Mouse (Mus musculus) CD4-positive, CD25-positive, alpha-beta regulatory T cell (primary cell): Measurements from ENCODE around the gene Tbrg1. TPM values are rescaled to one million over a fixed set of nuclear protein-coding genes. Genes with fewer than 3 reads are reported as not detected.

Experiments used
- polyA plus RNA-seq: library from polyadenylated mRNA; unstranded; fragments of 100-300 nt; shearing (Covaris generic); gene quantifications from one replicate; pipeline ENCODE4 v1.2.1, GENCODE M21; 2017

Tbrg1 gene
- 147 TPM for polyA plus RNA-seq

GRCm38 (mm10) chr9:37656931-37657481 lies at the start of gene Tbrg1:
Gene Tbrg1, minus strand, starts transcription at chr9:37657312.

GRCm38 (mm10) chr9:37669115-37669514 lies 12.0 kb upstream of the Tbrg1 start, which contains the start of gene Panx3:
Gene Panx3, minus strand, starts transcription at chr9:37669235.

GRCm38 (mm10) chr9:37613182-37613910 lies 43.8 kb downstream of the Tbrg1 start, which contains the start of gene Spa17:
Gene Spa17, minus strand, starts transcription at chr9:37613722.

Other genes with a start within 250 kb of the Tbrg1 start
- not detected for gene Robo3, start 224.1 kb downstream of the Tbrg1 start, polyA plus RNA-seq
- gene Msantd2, start 168.0 kb downstream of the Tbrg1 start, polyA plus RNA-seq: 25.0 TPM
- gene Esam, start 129.2 kb downstream of the Tbrg1 start, polyA plus RNA-seq: 0.69 TPM
- gene Vsig2, start 118.1 kb downstream of the Tbrg1 start, polyA plus RNA-seq: not detected
- 4.3 TPM for gene Nrgn, start 104.4 kb downstream of the Tbrg1 start, polyA plus RNA-seq
- gene Siae, start 101.6 kb downstream of the Tbrg1 start, polyA plus RNA-seq: 12.4 TPM
- gene Spa17, start 43.6 kb downstream of the Tbrg1 start, polyA plus RNA-seq: 1.2 TPM
- 0.13 TPM for gene Panx3, start 11.9 kb upstream of the Tbrg1 start, polyA plus RNA-seq
- gene Olfr160, start 58.9 kb upstream of the Tbrg1 start, polyA plus RNA-seq: 0.14 TPM
- not detected for gene Olfr874, start 87.8 kb upstream of the Tbrg1 start, polyA plus RNA-seq
- gene Olfr875, start 114.5 kb upstream of the Tbrg1 start, polyA plus RNA-seq: not detected
- gene Olfr876, start 145.7 kb upstream of the Tbrg1 start, polyA plus RNA-seq: 0.06 TPM
- 0.08 TPM for gene Olfr877, start 197.0 kb upstream of the Tbrg1 start, polyA plus RNA-seq
- 0.02 TPM for gene Olfr145, start 239.4 kb upstream of the Tbrg1 start, polyA plus RNA-seq